Mouse (Mus musculus) embryo, embryonic 10 days (tissue): ENCODE results near the gene Hus1b.

Experiments used
- DNase-seq: peaks from one replicate; pipeline ENCODE4 v3.0.0-alpha.2; 2015; ENCODE audit warnings: low spot score

Gene Hus1b

DNA sequence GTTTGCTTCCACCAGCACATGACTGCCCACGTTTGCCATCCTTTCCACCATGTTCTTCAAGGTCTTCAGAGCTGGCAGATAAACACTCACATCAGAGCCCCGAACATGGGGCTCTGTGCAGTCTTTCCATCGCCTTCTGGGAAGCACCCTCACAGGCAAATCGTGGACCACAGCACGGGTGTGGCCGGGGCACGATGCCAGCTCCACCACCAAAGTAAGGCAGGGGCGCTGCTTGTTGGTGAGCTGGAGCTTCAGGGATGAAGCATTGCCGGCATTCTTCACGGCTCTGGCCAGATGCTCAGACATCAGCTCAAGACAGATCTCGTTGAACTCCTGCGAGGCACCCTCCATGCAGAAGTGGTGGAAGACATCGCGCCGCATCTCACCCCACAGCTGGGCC lies 430 bp downstream of the Hus1b start:
- no peak for DNase-seq

- no peak for DNase-seq
Measured at GRCm38 (mm10) chr13:30945788-30946187, 1.8 kb downstream of the Hus1b start.

DNA sequence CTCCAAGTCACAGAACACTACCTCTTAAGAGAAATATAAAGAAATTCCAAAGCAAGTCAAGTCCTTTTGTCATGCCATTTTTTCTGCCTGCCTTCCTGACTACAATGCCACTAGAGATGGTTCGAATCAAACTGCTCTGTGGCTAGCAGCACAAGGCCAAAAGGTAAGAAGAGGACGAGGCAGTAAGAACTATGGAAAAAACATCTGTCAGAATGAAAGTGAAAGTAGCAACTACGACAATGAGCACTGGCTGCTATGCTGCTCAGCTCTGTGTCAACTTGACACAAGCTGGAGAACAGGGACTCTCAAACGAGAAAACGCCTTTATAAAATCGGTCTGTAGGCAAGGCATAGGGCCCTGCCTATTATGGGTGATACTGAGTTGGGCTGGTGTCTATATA lies 14.6 kb downstream of the Hus1b start:
- no peak for DNase-seq

DNA sequence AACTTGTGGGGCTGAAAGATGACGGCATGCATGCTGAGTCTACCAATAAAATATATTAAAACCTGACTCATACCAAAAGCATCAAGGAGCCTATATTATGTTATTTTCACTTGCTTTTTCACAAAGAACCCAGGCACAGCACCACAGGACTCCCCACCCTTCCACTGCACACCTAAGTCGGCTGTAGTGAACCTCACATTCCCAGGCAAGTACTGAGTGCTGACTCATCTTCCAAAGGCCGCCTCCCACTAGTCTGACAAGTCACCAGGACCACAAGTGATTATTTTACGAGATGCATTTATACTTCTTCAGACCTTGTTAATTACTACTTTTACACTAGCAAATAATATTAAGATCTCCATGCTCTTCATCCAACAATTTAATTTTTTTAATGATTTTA lies 15.9 kb downstream of the Hus1b start:
- DNase-seq: no peak

- DNase-seq: no peak
Measured at GRCm38 (mm10) chr13:30929119-30929518, 18.4 kb downstream of the Hus1b start.

DNA sequence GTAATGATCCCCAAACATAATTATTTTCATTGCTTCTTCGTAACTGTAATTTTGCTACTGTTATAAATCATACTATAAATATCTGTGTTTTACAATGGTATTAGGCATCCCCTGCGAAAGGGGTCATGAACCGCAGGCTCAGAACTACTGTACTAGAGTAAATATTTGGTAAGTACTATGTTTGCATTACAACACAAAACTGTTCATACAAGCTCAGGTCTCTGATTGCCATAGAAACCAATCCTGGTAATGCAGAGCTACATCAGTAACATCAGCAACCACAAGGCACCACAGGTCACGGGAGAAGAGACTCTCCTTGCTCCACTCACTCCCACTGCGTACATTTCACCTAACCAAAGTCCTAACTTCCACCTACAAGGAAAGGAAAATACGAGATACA lies 23.3 kb downstream of the Hus1b start:
- no peak for DNase-seq

DNA sequence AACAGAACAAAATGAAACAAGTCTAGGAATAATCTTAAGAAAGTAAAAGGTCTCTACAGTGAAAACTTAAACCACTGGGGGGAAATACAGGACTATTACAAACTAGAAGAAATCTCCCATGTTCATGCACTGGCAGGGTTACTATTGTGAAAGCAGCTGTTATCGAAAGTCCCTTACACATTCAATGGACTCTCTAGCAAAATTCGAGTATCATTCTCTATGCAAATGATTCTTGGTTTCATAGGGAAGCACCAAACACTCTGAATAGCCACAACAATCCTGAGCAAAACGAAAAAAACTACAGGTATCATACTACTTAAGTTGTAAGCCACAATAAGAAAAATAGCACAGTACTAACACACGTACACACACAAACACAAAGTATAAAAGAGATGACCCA lies 25.6 kb downstream of the Hus1b start:
- no peak for DNase-seq

DNA sequence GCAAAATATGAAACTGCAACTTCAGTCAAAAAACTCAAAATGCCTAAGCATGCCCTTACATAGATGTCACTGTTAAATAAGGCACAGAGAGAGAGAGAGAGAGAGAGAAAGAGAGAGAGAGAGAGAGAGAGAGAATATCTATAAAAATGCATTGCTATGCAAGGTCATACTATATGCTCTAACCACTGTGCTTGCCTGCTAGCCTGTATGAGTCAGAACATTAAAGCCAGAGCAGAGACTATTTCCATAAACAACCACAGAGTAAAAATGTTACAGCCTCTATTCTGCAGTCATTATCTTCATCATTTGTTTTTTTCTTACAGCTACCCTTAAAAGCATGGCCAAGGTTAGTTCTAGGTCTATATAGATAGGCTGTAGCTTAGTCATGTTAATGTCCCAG lies 33.8 kb downstream of the Hus1b start:
- no peak for DNase-seq

- DNase-seq: peak; percentile 78
Measured at GRCm38 (mm10) chr13:30913028-30913427, 34.5 kb downstream of the Hus1b start.

- no peak for DNase-seq
Measured at GRCm38 (mm10) chr13:30911931-30912625, 35.5 kb downstream of the Hus1b start.

DNA sequence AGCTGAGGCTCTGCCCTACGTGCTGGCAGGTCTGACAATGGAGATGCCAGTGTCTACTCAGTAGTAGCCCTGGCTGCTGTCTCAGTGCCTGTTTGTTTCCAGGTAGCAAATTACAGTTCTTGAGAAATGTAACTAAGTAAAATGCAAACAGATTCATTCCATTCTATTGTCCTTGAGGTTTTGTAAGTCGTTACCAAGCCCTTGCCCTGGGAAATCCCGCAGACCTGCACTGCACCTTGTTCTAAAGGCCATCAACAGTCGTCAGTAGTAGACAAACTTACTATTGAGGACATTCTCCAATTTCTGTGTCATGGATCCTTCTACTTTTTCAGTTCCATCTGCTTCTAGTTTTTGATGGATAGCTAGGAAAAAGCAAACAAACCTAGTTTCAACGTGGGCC lies 36.7 kb downstream of the Hus1b start:
- no peak for DNase-seq

- DNase-seq: peak; percentile 23
Measured at GRCm38 (mm10) chr13:30902286-30902685, 45.3 kb downstream of the Hus1b start.

GRCm38 (mm10) chr13:30901387-30902041 lies 46.0 kb downstream of the Hus1b start:
- peak; percentile 42 for DNase-seq
